Mouse (Mus musculus): Measurements from ENCODE around the gene Bfsp1.

Bfsp1 gene

GRCm38 (mm10) chr2:143859166-143859565 is 3.8 kb downstream of the Bfsp1 start:
- in situ Hi-C loops (cut with MseI, MboI): loop anchor here in 1 of 2 experiments (10.0 kb wide), 1 partner anchor 356 kb away; no protein-coding TSS in a partner anchor

GRCm38 (mm10) chr2:143853447-143853846 is 9.5 kb downstream of the Bfsp1 start:
- in situ Hi-C loops (cut with MseI, MboI): loop anchor here in 1 of 2 experiments (10.0 kb wide), 1 partner anchor 361 kb away; no protein-coding TSS in a partner anchor

GRCm38 (mm10) chr2:143852295-143853275 is 10.4 kb downstream of the Bfsp1 start:
- in situ Hi-C loops (cut with MseI, MboI): loop anchor here in 1 of 2 experiments (10.0 kb wide), 1 partner anchor 362 kb away; no protein-coding TSS in a partner anchor

GRCm38 (mm10) chr2:143851354-143852221 is 11.4 kb downstream of the Bfsp1 start:
- in situ Hi-C loops (cut with MseI, MboI): loop anchor here in 1 of 2 experiments (10.0 kb wide), 1 partner anchor 363 kb away; no protein-coding TSS in a partner anchor

GRCm38 (mm10) chr2:143847291-143847690 is 15.7 kb downstream of the Bfsp1 start:
- in situ Hi-C loops (cut with MseI, MboI): loop anchor here in 1 of 2 experiments (10.0 kb wide), 1 partner anchor 368 kb away; no protein-coding TSS in a partner anchor

- in situ Hi-C loops (cut with MseI, MboI): loop anchor here in 1 of 2 experiments (10.0 kb wide), 1 partner anchor 368 kb away; no protein-coding TSS in a partner anchor
These were observed 16.2 kb downstream of the Bfsp1 start for GRCm38 (mm10) chr2:143846799-143847198.

GRCm38 (mm10) chr2:143844779-143845178 is 18.2 kb downstream of the Bfsp1 start:
- in situ Hi-C loops (cut with MseI, MboI): loop anchor here in 1 of 2 experiments (10.0 kb wide), 1 partner anchor 370 kb away; no protein-coding TSS in a partner anchor

GRCm38 (mm10) chr2:143841536-143841935 is 21.4 kb downstream of the Bfsp1 start:
- in situ Hi-C loops (cut with MseI, MboI): loop anchor here in 1 of 2 experiments (10.0 kb wide), 1 partner anchor 373 kb away; no protein-coding TSS in a partner anchor

GRCm38 (mm10) chr2:143840895-143841294 is 22.1 kb downstream of the Bfsp1 start:
- in situ Hi-C loops (cut with MseI, MboI): loop anchor here in 1 of 2 experiments (10.0 kb wide), 1 partner anchor 374 kb away; no protein-coding TSS in a partner anchor

GRCm38 (mm10) chr2:143839458-143839857 is 23.5 kb downstream of the Bfsp1 start:
- in situ Hi-C loops (cut with MseI, MboI): no loop called here

GRCm38 (mm10) chr2:143838698-143839097 is 24.3 kb downstream of the Bfsp1 start:
- in situ Hi-C loops (cut with MseI, MboI): no loop called here

GRCm38 (mm10) chr2:143837291-143837701 is 25.7 kb downstream of the Bfsp1 start:
- in situ Hi-C loops (cut with MseI, MboI): no loop called here

GRCm38 (mm10) chr2:143835820-143836219 is 27.2 kb downstream of the Bfsp1 start:
- in situ Hi-C loops (cut with MseI, MboI): no loop called here

- in situ Hi-C loops (cut with MseI, MboI): no loop called here
These were observed 28.9 kb downstream of the Bfsp1 start for GRCm38 (mm10) chr2:143834082-143834481.

- in situ Hi-C loops (cut with MseI, MboI): no loop called here
These were observed 30.3 kb downstream of the Bfsp1 start for GRCm38 (mm10) chr2:143832721-143833120.

GRCm38 (mm10) chr2:143831645-143832044 is 31.3 kb downstream of the Bfsp1 start:
- in situ Hi-C loops (cut with MseI, MboI): no loop called here

- in situ Hi-C loops (cut with MseI, MboI): no loop called here
These were observed 49.5 kb downstream of the Bfsp1 start for GRCm38 (mm10) chr2:143813461-143813860.

GRCm38 (mm10) chr2:143812262-143812661 is 50.7 kb downstream of the Bfsp1 start:
- in situ Hi-C loops (cut with MseI, MboI): no loop called here

GRCm38 (mm10) chr2:143808789-143809188 is 54.2 kb downstream of the Bfsp1 start:
- in situ Hi-C loops (cut with MseI, MboI): no loop called here

GRCm38 (mm10) chr2:143806924-143807664 is 55.9 kb downstream of the Bfsp1 start:
- in situ Hi-C loops (cut with MseI, MboI): no loop called here
